Mouse (Mus musculus) adrenal gland, postnatal 10 days (tissue): ENCODE measurements around the gene Pi16. TPM values are rescaled to one million over a fixed set of nuclear protein-coding genes. Genes with fewer than 3 reads are reported as not detected.

ENCODE experiments used
- DNase-seq: peaks from one replicate; pipeline ENCODE4 v3.0.0; 2021; ENCODE audit warnings: mixed read lengths
- total RNA-seq, 2 experiments: library from RNA; stranded (reverse); gene quantifications; 2 replicates each; pipeline ENCODE4 v1.2.3; 2021

The Pi16 gene
- total RNA-seq, 2 experiments from 2014 or later: 24.5 to 26.1 TPM

GRCm38 (mm10) chr17:29304376-29305057 lies 13.0 kb upstream of the Pi16 start:
- no peak for DNase-seq

GRCm38 (mm10) chr17:29305058-29305806 lies 12.2 kb upstream of the Pi16 start:
- DNase-seq: peak; percentile 40

- no peak for DNase-seq
Observed at GRCm38 (mm10) chr17:29305871-29306270, 11.6 kb upstream of the Pi16 start.

- no peak for DNase-seq
Observed at GRCm38 (mm10) chr17:29310056-29310623, 7.3 kb upstream of the Pi16 start.

- DNase-seq: no peak
Observed at GRCm38 (mm10) chr17:29311602-29312001, 5.9 kb upstream of the Pi16 start.

- DNase-seq: no peak
Observed at GRCm38 (mm10) chr17:29312082-29312481, 5.4 kb upstream of the Pi16 start.

- no peak for DNase-seq
Observed at GRCm38 (mm10) chr17:29313300-29313699, 4.2 kb upstream of the Pi16 start.

- no peak for DNase-seq
Observed at GRCm38 (mm10) chr17:29315672-29316465, 1.6 kb upstream of the Pi16 start.

- no peak for DNase-seq
Observed at GRCm38 (mm10) chr17:29316891-29317290, 589 bp upstream of the Pi16 start.

- no peak for DNase-seq
Observed at GRCm38 (mm10) chr17:29318731-29319250, 1.3 kb downstream of the Pi16 start.

GRCm38 (mm10) chr17:29319476-29319875 lies 2.0 kb downstream of the Pi16 start:
- DNase-seq: no peak

GRCm38 (mm10) chr17:29319881-29320639 lies 2.6 kb downstream of the Pi16 start:
- no peak for DNase-seq

GRCm38 (mm10) chr17:29321765-29322602 lies 4.5 kb downstream of the Pi16 start:
- no peak for DNase-seq

- no peak for DNase-seq
Observed at GRCm38 (mm10) chr17:29322603-29322962, 5.1 kb downstream of the Pi16 start.

GRCm38 (mm10) chr17:29323625-29324024 lies 6.1 kb downstream of the Pi16 start:
- DNase-seq: no peak

GRCm38 (mm10) chr17:29325831-29326230 lies 8.4 kb downstream of the Pi16 start:
- DNase-seq: no peak

- no peak for DNase-seq
Observed at GRCm38 (mm10) chr17:29326531-29327529, 9.3 kb downstream of the Pi16 start.

- DNase-seq: no peak
Observed at GRCm38 (mm10) chr17:29327691-29328090, 10.2 kb downstream of the Pi16 start.

- no peak for DNase-seq
Observed at GRCm38 (mm10) chr17:29330221-29330620, 12.7 kb downstream of the Pi16 start.
